Mouse (Mus musculus): ENCODE measurements around the gene Dnmt3l. TPM values are rescaled to one million over a fixed set of nuclear protein-coding genes. Genes with fewer than 3 reads are reported as not detected.

Dnmt3l gene
- total RNA-seq, 1 experiment from 2014 or later, result 7.2 TPM

- no peak for DNase-seq
Measured at GRCm38 (mm10) chr10:78031987-78032386, 9.8 kb upstream of the Dnmt3l start.

GRCm38 (mm10) chr10:78037139-78037538 lies 4.6 kb upstream of the Dnmt3l start:
- no peak for DNase-seq

GRCm38 (mm10) chr10:78042096-78042495 lies 349 bp downstream of the Dnmt3l start:
- no peak for DNase-seq

GRCm38 (mm10) chr10:78042697-78043405 lies 1.1 kb downstream of the Dnmt3l start:
- no peak for DNase-seq

GRCm38 (mm10) chr10:78043406-78043836 lies 1.7 kb downstream of the Dnmt3l start, which contains the start of gene Aire:
Gene Aire, minus strand, starts transcription at chr10:78043610.
- peak; percentile 81 for DNase-seq

GRCm38 (mm10) chr10:78044531-78044930 lies 2.8 kb downstream of the Dnmt3l start:
- no peak for DNase-seq

GRCm38 (mm10) chr10:78046388-78046787 lies 4.6 kb downstream of the Dnmt3l start:
- no peak for DNase-seq

GRCm38 (mm10) chr10:78048061-78048730 lies 6.4 kb downstream of the Dnmt3l start:
- DNase-seq, result no peak

- DNase-seq, result no peak
Measured at GRCm38 (mm10) chr10:78049519-78050035, 7.8 kb downstream of the Dnmt3l start.

GRCm38 (mm10) chr10:78054633-78055565 lies 13.2 kb downstream of the Dnmt3l start:
- DNase-seq, result peak; percentile 68

- DNase-seq, result no peak
Measured at GRCm38 (mm10) chr10:78057056-78057455, 15.3 kb downstream of the Dnmt3l start.

GRCm38 (mm10) chr10:78063122-78063521 lies 21.4 kb downstream of the Dnmt3l start:
- DNase-seq, result no peak

GRCm38 (mm10) chr10:78067226-78067625 lies 25.5 kb downstream of the Dnmt3l start:
- peak; percentile 66 for DNase-seq

GRCm38 (mm10) chr10:78068541-78068940 lies 26.8 kb downstream of the Dnmt3l start:
- DNase-seq, result peak; percentile 22

GRCm38 (mm10) chr10:78069101-78070011 lies 27.6 kb downstream of the Dnmt3l start, which contains the start of gene Icosl:
Gene Icosl, plus strand, starts transcription at chr10:78069302.
- peak; percentile 89 for DNase-seq

GRCm38 (mm10) chr10:78074151-78074550 lies 32.4 kb downstream of the Dnmt3l start:
- DNase-seq, result no peak

- no peak for DNase-seq
Measured at GRCm38 (mm10) chr10:78074977-78075376, 33.2 kb downstream of the Dnmt3l start.

- DNase-seq, result no peak
Measured at GRCm38 (mm10) chr10:78077862-78078261, 36.1 kb downstream of the Dnmt3l start.

GRCm38 (mm10) chr10:78078276-78078675 lies 36.5 kb downstream of the Dnmt3l start:
- no peak for DNase-seq

GRCm38 (mm10) chr10:78079955-78080591 lies 38.3 kb downstream of the Dnmt3l start:
- peak; percentile 82 for DNase-seq

GRCm38 (mm10) chr10:78084073-78084472 lies 42.3 kb downstream of the Dnmt3l start:
- DNase-seq, result no peak
